Mouse (Mus musculus) MEL (cell line): ENCODE measurements at regions not wholly inside any gene's neighbourhood (a gene's known extent, or its start where the extent isn't known, plus 50 kb on each side); places are given as distances from the start of the nearest gene placed in this dataset.

Source experiments
- DNase-seq: peaks from one replicate; pipeline ENCODE4 v3.0.0; 2011; ENCODE audit warnings: low read depth, low spot score
- H3K27ac ChIP-seq: 2 replicates; pipeline ENCODE4 v1.5.1; 2012; ENCODE audit warnings: low read depth, mild to moderate bottlenecking, control low read depth, low read length, moderate library complexity; ENCODE audit not compliant: control insufficient read depth
- H3K27me3 ChIP-seq, 2 experiments: fragments of 150-350 bp in 1 of 2; sonication (generic) in 1 of 2; 2 replicates each; pipeline ENCODE4 v1.6.1; 2012; ENCODE audit warnings: low read length in 2 of 2, mild to moderate bottlenecking in 2 of 2, improper control_type of control experiment in 1 of 2, moderate library complexity in 1 of 2; ENCODE audit not compliant: insufficient read depth in 2 of 2, control insufficient read depth in 1 of 2
- H3K36me3 ChIP-seq, 2 experiments: 2 replicates each; pipeline ENCODE4 v1.6.1; 2012 to 2014; ENCODE audit warnings: low read length in 2 of 2, improper control_type of control experiment in 1 of 2, inconsistent platforms in 1 of 2, mild to moderate bottlenecking in 1 of 2; ENCODE audit not compliant: insufficient read depth in 2 of 2, control insufficient read depth in 1 of 2
- H3K4me1 ChIP-seq, 2 experiments: fragments of 150-350 bp in 1 of 2; sonication (generic) in 1 of 2; 2 replicates each; pipeline ENCODE4 v1.6.1; 2012; ENCODE audit warnings: low read length in 2 of 2, improper control_type of control experiment in 1 of 2, mild to moderate bottlenecking in 1 of 2; ENCODE audit not compliant: insufficient read depth in 2 of 2, control insufficient read depth in 1 of 2
- H3K4me3 ChIP-seq, 2 experiments: fragments of 150-350 bp in 1 of 2; sonication (generic) in 1 of 2; 2 replicates each; pipeline ENCODE4 v1.5.1; 2012; ENCODE audit warnings: low read depth in 2 of 2, low read length in 2 of 2, mild to moderate bottlenecking in 2 of 2, moderate library complexity in 2 of 2, control low read depth in 1 of 2, improper control_type of control experiment in 1 of 2; ENCODE audit not compliant: control insufficient read depth in 1 of 2, insufficient read depth in 1 of 2
- H3K79me2 ChIP-seq: 2 replicates; pipeline ENCODE4 v1.6.1; 2012; ENCODE audit warnings: mild to moderate bottlenecking, low read length, moderate library complexity; ENCODE audit not compliant: control insufficient read depth, poor library complexity, insufficient read depth
- H3K9ac ChIP-seq: 2 replicates; pipeline ENCODE4 v1.6.1; 2012; ENCODE audit warnings: low read depth, mild to moderate bottlenecking, control low read depth, low read length, moderate library complexity; ENCODE audit not compliant: control insufficient read depth, poor library complexity, severe bottlenecking
- H3K9me3 ChIP-seq: fragments of 150-350 bp; sonication (generic); replicated peaks from 2 replicates; pipeline ENCODE4 v1.6.1; 2012; ENCODE audit warnings: mild to moderate bottlenecking, low read length, improper control_type of control experiment, moderate library complexity; ENCODE audit not compliant: insufficient read depth
- CHD1 ChIP-seq: IDR thresholded peaks from 2 replicates; pipeline ENCODE4 v1.6.1; 2012; ENCODE audit warnings: low read depth, mild to moderate bottlenecking, inconsistent platforms, low read length, improper control_type of control experiment
- CTCF ChIP-seq, 3 experiments: IDR thresholded peaks in 2 of 3; conservative IDR thresholded peaks in 1 of 3; 2 replicates each; pipeline ENCODE4 v1.5.1; 2011 to 2012; ENCODE audit warnings: low read length in 3 of 3, low read depth in 2 of 3, mild to moderate bottlenecking in 2 of 3, improper control_type of control experiment in 1 of 3, inconsistent platforms in 1 of 3, mixed read lengths in 1 of 3, moderate library complexity in 1 of 3; ENCODE audit not compliant: control insufficient read depth in 1 of 3, insufficient read depth in 1 of 3, poor library complexity in 1 of 3, severe bottlenecking in 1 of 3
- EP300 ChIP-seq, 2 experiments: IDR thresholded peaks; 2 replicates each; pipeline ENCODE4 v1.6.1; 2011; ENCODE audit warnings: improper control_type of control experiment in 2 of 2, low read length in 2 of 2, low read depth in 1 of 2, mild to moderate bottlenecking in 1 of 2
- HCFC1 ChIP-seq: IDR thresholded peaks from 2 replicates; pipeline ENCODE4 v1.6.1; 2012; ENCODE audit warnings: low read depth, mild to moderate bottlenecking, inconsistent platforms, low read length, improper control_type of control experiment, moderate library complexity
- JUND ChIP-seq: IDR thresholded peaks from 2 replicates; pipeline ENCODE4 v1.6.1; 2011; ENCODE audit warnings: low read depth, mild to moderate bottlenecking, improper control_type of control experiment, low read length
- KAT2A ChIP-seq: conservative IDR thresholded peaks from 2 replicates; pipeline ENCODE4 v1.6.1; 2012; ENCODE audit warnings: low read depth, low read length, improper control_type of control experiment, inconsistent platforms
- MAFK ChIP-seq: IDR thresholded peaks from 2 replicates; pipeline ENCODE4 v1.6.1; 2011; ENCODE audit warnings: low read depth, mild to moderate bottlenecking, low read length, improper control_type of control experiment, borderline replicate concordance
- MEF2A ChIP-seq: IDR thresholded peaks from 2 replicates; pipeline ENCODE4 v1.6.1; 2014; ENCODE audit warnings: low read depth, mild to moderate bottlenecking, inconsistent platforms, low read length, improper control_type of control experiment; ENCODE audit not compliant: poor library complexity, insufficient replicate concordance, severe bottlenecking; ENCODE audit errors: extremely low read depth
- MYB ChIP-seq: IDR thresholded peaks from 2 replicates; pipeline ENCODE4 v1.6.1; 2011; ENCODE audit warnings: mild to moderate bottlenecking, low read depth, low read length, improper control_type of control experiment
- NELFE ChIP-seq: IDR thresholded peaks from 2 replicates; pipeline ENCODE4 v1.6.1; 2011; ENCODE audit warnings: low read depth, low read length, improper control_type of control experiment
- POLR2AphosphoS2 ChIP-seq: IDR thresholded peaks from 2 replicates; pipeline ENCODE4 v1.6.1; 2011; ENCODE audit warnings: low read length, improper control_type of control experiment
- SMC3 ChIP-seq: IDR thresholded peaks from 2 replicates; pipeline ENCODE4 v1.6.1; 2011; ENCODE audit warnings: low read depth, low read length, improper control_type of control experiment
- TBP ChIP-seq: IDR thresholded peaks from 2 replicates; pipeline ENCODE4 v1.8.0; 2011; ENCODE audit warnings: low read depth, low read length, improper control_type of control experiment
- USF1 ChIP-seq: IDR thresholded peaks from 2 replicates; pipeline ENCODE4 v1.6.1; 2014; ENCODE audit warnings: low read depth, mild to moderate bottlenecking, inconsistent platforms, low read length, improper control_type of control experiment, moderate library complexity
- ZKSCAN1 ChIP-seq: IDR thresholded peaks from 2 replicates; pipeline ENCODE4 v1.6.1; 2012; ENCODE audit warnings: low read depth, mild to moderate bottlenecking, inconsistent platforms, low read length, improper control_type of control experiment, moderate library complexity
- ZMIZ1 ChIP-seq: IDR thresholded peaks from 2 replicates; pipeline ENCODE4 v1.6.1; 2012; ENCODE audit warnings: low read depth, mild to moderate bottlenecking, inconsistent platforms, low read length, improper control_type of control experiment, moderate library complexity

DNA sequence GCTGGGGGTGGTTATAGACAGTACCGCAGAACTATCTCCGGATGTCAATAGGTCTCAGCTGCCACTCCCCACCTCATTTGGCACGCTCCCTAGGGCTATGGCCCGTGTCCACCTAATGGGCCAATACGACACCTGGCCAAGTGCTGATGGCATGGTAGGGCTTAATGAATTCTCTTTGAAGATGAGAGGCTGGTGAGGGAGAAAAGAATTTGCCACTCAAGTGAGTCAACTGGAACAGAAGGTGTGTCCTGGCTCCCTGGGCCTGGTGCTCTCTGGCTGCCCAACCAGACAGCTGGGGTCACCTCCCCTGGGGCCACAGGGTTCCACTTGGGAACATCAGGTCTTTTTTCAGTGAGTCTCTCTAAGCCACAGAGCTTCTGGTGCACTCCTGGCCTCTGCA is 187.7 kb upstream of the Lpp start:
- H3K36me3 ChIP-seq: no peaks in the 10 kb centered on the region
- DNase-seq: no peak
- H3K9me3 ChIP-seq: no peaks in the 10 kb centered on the region
- H3K27me3 ChIP-seq: no peaks in the 10 kb centered on the region
- TF ChIP-seq MYB: no peak
- TF ChIP-seq CTCF (IDR thresholded peaks at IDR 0.05 in 2 of 3, conservative IDR thresholded peaks at IDR 0.05 in 1 of 3; ENCODE audit: control insufficient read depth in 1 of 3, insufficient read depth in 1 of 3, low read depth in 2 of 3, low read length in 3 of 3, poor library complexity in 1 of 3, severe bottlenecking in 1 of 3): no peak
- no peak for TF ChIP-seq HCFC1
- TF ChIP-seq EP300 (IDR thresholded peaks at IDR 0.05; ENCODE audit: low read depth in 1 of 2, low read length in 2 of 2): no peak
- no peak for TF ChIP-seq USF1
- TF ChIP-seq SMC3: no peak
- TF ChIP-seq CHD1: no peak
- no peak for TF ChIP-seq JUND
- TF ChIP-seq ZMIZ1: no peak
- no peak overlapping the region for H3K9ac ChIP-seq
- no peaks in the 10 kb centered on the region for H3K79me2 ChIP-seq
- H3K27ac ChIP-seq: no peak overlapping the region
- H3K4me1 ChIP-seq: no peaks in the 10 kb centered on the region
- no peak overlapping the region for H3K4me3 ChIP-seq

GRCm38 (mm10) chr16:24204064-24204730 is 189.1 kb upstream of the Lpp start:
- H3K9ac ChIP-seq: no peak overlapping the region
- no peaks in the 10 kb centered on the region for H3K27me3 ChIP-seq
- TF ChIP-seq POLR2AphosphoS2 (no peak), MEF2A (no peak), TBP (no peak), NELFE (no peak), KAT2A (no peak), ZKSCAN1 (no peak), MAFK (no peak)
- no peak overlapping the region for H3K27ac ChIP-seq
- DNase-seq: no peak
- H3K4me3 ChIP-seq: no peak overlapping the region
- H3K36me3 ChIP-seq: no peaks in the 10 kb centered on the region
- H3K79me2 ChIP-seq: no peaks in the 10 kb centered on the region
- H3K4me1 ChIP-seq: no peaks in the 10 kb centered on the region
- no peaks in the 10 kb centered on the region for H3K9me3 ChIP-seq

DNA sequence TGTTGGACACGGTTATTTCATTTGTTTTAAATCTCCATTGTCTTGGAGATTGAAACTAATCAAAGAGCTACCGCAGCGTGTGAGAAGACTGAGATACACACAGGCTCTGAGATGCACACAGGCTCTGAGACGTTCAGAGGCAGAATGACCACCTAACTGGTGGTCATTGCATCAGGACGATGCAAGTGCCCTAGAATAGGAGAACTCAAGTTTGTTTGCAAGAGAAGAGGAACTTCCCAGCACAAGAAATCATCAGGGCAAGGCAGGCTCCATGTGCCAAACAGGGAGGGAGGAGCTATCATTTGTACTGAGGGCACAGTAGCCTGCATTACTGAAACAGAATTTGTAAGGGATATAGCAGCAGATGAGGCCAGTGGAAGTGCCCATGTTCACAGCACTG is 190.7 kb upstream of the Lpp start:
- Histone ChIP-seq H3K79me2 (no peaks in the 10 kb centered on the region), H3K9me3 (no peaks in the 10 kb centered on the region), H3K4me3 (no peak overlapping the region), H3K4me1 (no peaks in the 10 kb centered on the region), H3K36me3 (no peaks in the 10 kb centered on the region), H3K27ac (no peak overlapping the region), H3K27me3 (no peaks in the 10 kb centered on the region), H3K9ac (no peak overlapping the region)
- no peak for DNase-seq
- TF ChIP-seq JUND: no peak
